Mouse (Mus musculus): ENCODE data around the gene Pygm. TPM values are rescaled to one million over a fixed set of nuclear protein-coding genes. Genes with fewer than 3 reads are reported as not detected.
A peak's percentile ranks its signal among the peaks of the same experiment; 100 is the strongest.

Gene Pygm
- total and polyA plus RNA-seq, 2 experiments from 2014 or later: 10.4 to 11.9 TPM

- 90% methylated on average over 2 of the region's 2 CpGs for WGBS
- H3K27ac ChIP-seq: no peak overlapping the region
- ATAC-seq (no peak), DNase-seq (ENCODE audit: low spot score) (no peak)
- H3K9ac ChIP-seq (replicated peaks; ENCODE audit: low read length): no peak overlapping the region
- no peaks in the 10 kb centered on the region for H3K27me3 ChIP-seq (ENCODE audit: insufficient read depth, low read length)
- no peak overlapping the region for H3K4me2 ChIP-seq (ENCODE audit: low read depth, low read length)
- TF ChIP-seq CTCF (IDR thresholded peaks at IDR 0.05; ENCODE audit: low read depth): no peak
- no peak overlapping the region for H3K4me3 ChIP-seq (ENCODE audit: low read length)
- H3K9me3 ChIP-seq (ENCODE audit: low read length): no peaks in the 10 kb centered on the region
- no peaks in the 10 kb centered on the region for H3K4me1 ChIP-seq (ENCODE audit: insufficient read depth, low read length)
- peaks cover 5% of the 10 kb centered on the region; the same call in 1 of the 2 replicates for H3K36me3 ChIP-seq (ENCODE audit: insufficient read depth, low read length)
Observed at GRCm38 (mm10) chr19:6352107-6352505, 32.1 kb upstream of the Pygm start.

- WGBS: 59% methylated on average over 7 of the region's 7 CpGs
- H3K9me3 ChIP-seq (ENCODE audit: low read length): no peaks in the 10 kb centered on the region
- TF ChIP-seq CTCF (IDR thresholded peaks at IDR 0.05; ENCODE audit: low read depth): no peak
- peaks cover 5% of the 10 kb centered on the region; the same call in 1 of the 2 replicates for H3K36me3 ChIP-seq (ENCODE audit: insufficient read depth, low read length)
- no peak overlapping the region for H3K4me2 ChIP-seq (ENCODE audit: low read depth, low read length)
- no peaks in the 10 kb centered on the region for H3K4me1 ChIP-seq (ENCODE audit: insufficient read depth, low read length)
- DNase-seq (ENCODE audit: low spot score) (no peak), ATAC-seq (no peak)
- H3K27ac ChIP-seq: no peak overlapping the region
- no peak overlapping the region for H3K9ac ChIP-seq (replicated peaks; ENCODE audit: low read length)
- no peaks in the 10 kb centered on the region for H3K27me3 ChIP-seq (ENCODE audit: insufficient read depth, low read length)
- H3K4me3 ChIP-seq (ENCODE audit: low read length): no peak overlapping the region
Observed at GRCm38 (mm10) chr19:6354030-6354429, 30.2 kb upstream of the Pygm start.

GRCm38 (mm10) chr19:6361291-6361690 is 22.9 kb upstream of the Pygm start:
- TF ChIP-seq CTCF (IDR thresholded peaks at IDR 0.05; ENCODE audit: low read depth): no peak
- DNase-seq (ENCODE audit: low spot score) (no peak), ATAC-seq (no peak)
- Histone ChIP-seq H3K27me3 (ENCODE audit: insufficient read depth, low read length) (no peaks in the 10 kb centered on the region), H3K36me3 (ENCODE audit: insufficient read depth, low read length) (peaks cover 8% of the 10 kb centered on the region), H3K4me2 (ENCODE audit: low read depth, low read length) (no peak overlapping the region), H3K27ac (no peak overlapping the region), H3K4me1 (ENCODE audit: insufficient read depth, low read length) (peaks cover 11% of the 10 kb centered on the region), H3K9me3 (ENCODE audit: low read length) (no peaks in the 10 kb centered on the region), H3K4me3 (ENCODE audit: low read length) (no peak overlapping the region), H3K9ac (replicated peaks; ENCODE audit: low read length) (no peak overlapping the region)
- 93% methylated on average over 3 of the region's 3 CpGs for WGBS

- H3K4me3 ChIP-seq (ENCODE audit: low read length): peak overlapping the region; percentile 100
- H3K27me3 ChIP-seq (ENCODE audit: insufficient read depth, low read length): no peaks in the 10 kb centered on the region
- peak overlapping the region; percentile 35 for H3K9ac ChIP-seq (replicated peaks; ENCODE audit: low read length)
- ATAC-seq: no peak
- peaks cover 11% of the 10 kb centered on the region for H3K4me1 ChIP-seq (ENCODE audit: insufficient read depth, low read length)
- no peaks in the 10 kb centered on the region for H3K9me3 ChIP-seq (ENCODE audit: low read length)
- peak overlapping the region; percentile 63 for H3K4me2 ChIP-seq (ENCODE audit: low read depth, low read length)
- peak overlapping the region; percentile 100 for H3K27ac ChIP-seq
- TF ChIP-seq CTCF (IDR thresholded peaks at IDR 0.05; ENCODE audit: low read depth): no peak
- no peak for DNase-seq (ENCODE audit: low spot score)
- 1% methylated on average over 11 of the region's 11 CpGs for WGBS
- H3K36me3 ChIP-seq (ENCODE audit: insufficient read depth, low read length): peaks cover 25% of the 10 kb centered on the region
Observed at GRCm38 (mm10) chr19:6363091-6363410, 21.1 kb upstream of the Pygm start.

- H3K27me3 ChIP-seq (ENCODE audit: insufficient read depth, low read length): no peaks in the 10 kb centered on the region
- peaks cover 31% of the 10 kb centered on the region for H3K36me3 ChIP-seq (ENCODE audit: insufficient read depth, low read length)
- peak within 1 kb of the TSS; percentile 94 for H3K4me2 ChIP-seq (ENCODE audit: low read depth, low read length)
- under 1% methylated on average over 74 of the region's 85 CpGs for WGBS
- no peaks in the 10 kb centered on the region for H3K9me3 ChIP-seq (ENCODE audit: low read length)
- peak within 1 kb of the TSS; percentile 99 for H3K9ac ChIP-seq (replicated peaks; ENCODE audit: low read length)
- peaks cover 11% of the 10 kb centered on the region for H3K4me1 ChIP-seq (ENCODE audit: insufficient read depth, low read length)
- no peak for TF ChIP-seq CTCF (IDR thresholded peaks at IDR 0.05; ENCODE audit: low read depth)
- DNase-seq (ENCODE audit: low spot score) (peak; percentile 100), ATAC-seq (peak; percentile 99)
- H3K27ac ChIP-seq: peak within 1 kb of the TSS; percentile 100
- H3K4me3 ChIP-seq (ENCODE audit: low read length): peak within 1 kb of the TSS; percentile 100
Observed at GRCm38 (mm10) chr19:6363411-6364240, 20.6 kb upstream of the Pygm start, which contains the start of gene Sf1. Gene Sf1 (plus strand): TSS chr19:6363690.

- peak; percentile 23; the same call in 1 of the 2 replicates for TF ChIP-seq CTCF (IDR thresholded peaks at IDR 0.05; ENCODE audit: low read depth)
- no peaks in the 10 kb centered on the region for H3K27me3 ChIP-seq (ENCODE audit: insufficient read depth, low read length)
- H3K9me3 ChIP-seq (ENCODE audit: low read length): no peaks in the 10 kb centered on the region
- H3K27ac ChIP-seq: peak overlapping the region; percentile 100
- peak overlapping the region; percentile 100 for H3K4me3 ChIP-seq (ENCODE audit: low read length)
- ATAC-seq (no peak), DNase-seq (ENCODE audit: low spot score) (peak; percentile 97)
- under 1% methylated on average over 45 of the region's 55 CpGs for whole genome bisulfite sequencing
- peak overlapping the region; percentile 94 for H3K4me2 ChIP-seq (ENCODE audit: low read depth, low read length)
- peaks cover 36% of the 10 kb centered on the region for H3K36me3 ChIP-seq (ENCODE audit: insufficient read depth, low read length)
- H3K9ac ChIP-seq (replicated peaks; ENCODE audit: low read length): peak overlapping the region; percentile 99
- peaks cover 11% of the 10 kb centered on the region for H3K4me1 ChIP-seq (ENCODE audit: insufficient read depth, low read length)
Observed at GRCm38 (mm10) chr19:6364317-6364725, 19.9 kb upstream of the Pygm start.

GRCm38 (mm10) chr19:6364842-6365241 is 19.4 kb upstream of the Pygm start:
- peaks cover 35% of the 10 kb centered on the region for H3K36me3 ChIP-seq (ENCODE audit: insufficient read depth, low read length)
- ATAC-seq: no peak
- peak overlapping the region; percentile 100 for H3K4me3 ChIP-seq (ENCODE audit: low read length)
- peak overlapping the region; percentile 94 for H3K4me2 ChIP-seq (ENCODE audit: low read depth, low read length)
- peaks cover 11% of the 10 kb centered on the region for H3K4me1 ChIP-seq (ENCODE audit: insufficient read depth, low read length)
- H3K9ac ChIP-seq (replicated peaks; ENCODE audit: low read length): peak overlapping the region; percentile 99
- H3K9me3 ChIP-seq (ENCODE audit: low read length): no peaks in the 10 kb centered on the region
- no peak overlapping the region for H3K27ac ChIP-seq
- H3K27me3 ChIP-seq (ENCODE audit: insufficient read depth, low read length): no peaks in the 10 kb centered on the region
- no peak for TF ChIP-seq CTCF (IDR thresholded peaks at IDR 0.05; ENCODE audit: low read depth)
- no peak for DNase-seq (ENCODE audit: low spot score)
- WGBS: 4% methylated on average over 2 of the region's 2 CpGs
